Mouse (Mus musculus) CH12.LX (cell line): Measurements from ENCODE around the gene Trpm3.

Source experiments
- CTCF ChIP-seq, 2 experiments: IDR thresholded peaks in 1 of 2; conservative IDR thresholded peaks in 1 of 2; 2 replicates each; pipeline ENCODE4 v1.5.1; 2011 to 2012; ENCODE audit warnings: low read depth in 2 of 2, low read length in 2 of 2, improper control_type of control experiment in 1 of 2, inconsistent platforms in 1 of 2, mild to moderate bottlenecking in 1 of 2, moderate library complexity in 1 of 2
- E2F4 ChIP-seq: IDR thresholded peaks from 2 replicates; pipeline ENCODE4 v1.6.1; 2011; ENCODE audit warnings: low read depth, low read length, improper control_type of control experiment; ENCODE audit not compliant: insufficient replicate concordance
- EP300 ChIP-seq: IDR thresholded peaks from 2 replicates; pipeline ENCODE4 v1.6.1; 2011; ENCODE audit warnings: low read length, improper control_type of control experiment
- MAX ChIP-seq: IDR thresholded peaks from 2 replicates; pipeline ENCODE4 v1.6.1; 2011; ENCODE audit warnings: low read length, improper control_type of control experiment
- MAZ ChIP-seq: IDR thresholded peaks from 2 replicates; pipeline ENCODE4 v1.6.1; 2012; ENCODE audit warnings: low read depth, mild to moderate bottlenecking, inconsistent platforms, low read length, improper control_type of control experiment, moderate library complexity
- MEF2A ChIP-seq: IDR thresholded peaks from 2 replicates; pipeline ENCODE4 v1.6.1; 2014; ENCODE audit warnings: low read depth, mild to moderate bottlenecking, inconsistent platforms, low read length, improper control_type of control experiment, borderline replicate concordance
- MYC ChIP-seq: IDR thresholded peaks from 2 replicates; pipeline ENCODE4 v1.6.1; 2011; ENCODE audit warnings: low read depth, mild to moderate bottlenecking, improper control_type of control experiment, low read length
- NELFE ChIP-seq: IDR thresholded peaks from 2 replicates; pipeline ENCODE4 v1.6.1; 2011; ENCODE audit warnings: low read depth, low read length, improper control_type of control experiment
- POLR2A ChIP-seq: IDR thresholded peaks from 2 replicates; pipeline ENCODE4 v1.6.1; 2011; ENCODE audit warnings: low read depth, mild to moderate bottlenecking, improper control_type of control experiment, low read length
- POLR2AphosphoS2 ChIP-seq: IDR thresholded peaks from 2 replicates; pipeline ENCODE4 v1.6.1; 2011; ENCODE audit warnings: low read depth, low read length, improper control_type of control experiment
- RAD21 ChIP-seq: IDR thresholded peaks from 2 replicates; pipeline ENCODE4 v1.6.1; 2011; ENCODE audit warnings: low read depth, mild to moderate bottlenecking, low read length, improper control_type of control experiment, moderate library complexity
- RCOR1 ChIP-seq: conservative IDR thresholded peaks from 2 replicates; pipeline ENCODE4 v1.6.1; 2012; ENCODE audit warnings: low read depth, mild to moderate bottlenecking, inconsistent platforms, low read length, improper control_type of control experiment
- TCF12 ChIP-seq: IDR thresholded peaks from 2 replicates; pipeline ENCODE4 v1.6.1; 2014; ENCODE audit warnings: low read depth, mild to moderate bottlenecking, inconsistent platforms, low read length, improper control_type of control experiment
- ZMIZ1 ChIP-seq: IDR thresholded peaks from 2 replicates; pipeline ENCODE4 v1.6.1; 2012; ENCODE audit warnings: low read depth, mild to moderate bottlenecking, inconsistent platforms, low read length, improper control_type of control experiment

- TF ChIP-seq CTCF (conservative IDR thresholded peaks at IDR 0.05 in 1 of 2, IDR thresholded peaks at IDR 0.05 in 1 of 2; ENCODE audit: low read depth in 2 of 2, low read length in 2 of 2) (no peak), MEF2A (no peak), NELFE (no peak), POLR2AphosphoS2 (no peak), RCOR1 (no peak), E2F4 (no peak), POLR2A (no peak), TCF12 (no peak), EP300 (no peak), MYC (no peak), MAZ (no peak), MAX (no peak), ZMIZ1 (no peak), RAD21 (no peak)
Measured at GRCm38 (mm10) chr19:22672892-22673291, 534.0 kb downstream of the Trpm3 start.
